Mouse (Mus musculus) ES-CJ7 (cell line): ENCODE measurements at regions not wholly inside any gene's neighbourhood (a gene's known extent, or its start where the extent isn't known, plus 50 kb on each side); places are given as distances from the start of the nearest gene placed in this dataset.

Source experiments
- DNase-seq: peaks from one replicate; pipeline ENCODE4 v3.0.0; 2011; ENCODE audit warnings: low read depth, low spot score

- DNase-seq, result no peak
Measured at GRCm38 (mm10) chr6:93045524-93045923, 102.2 kb upstream of the Adamts9 start.

GRCm38 (mm10) chr6:93041041-93041440 is 97.7 kb upstream of the Adamts9 start:
- DNase-seq, result no peak

- DNase-seq, result peak; percentile 38
Measured at GRCm38 (mm10) chr6:93031812-93032330, 88.6 kb upstream of the Adamts9 start.

- DNase-seq, result no peak
Measured at GRCm38 (mm10) chr6:93026068-93027022, 83.1 kb upstream of the Adamts9 start.

- no peak for DNase-seq
Measured at GRCm38 (mm10) chr6:93014534-93014933, 71.2 kb upstream of the Adamts9 start.

- no peak for DNase-seq
Measured at GRCm38 (mm10) chr6:93011906-93012305, 68.6 kb upstream of the Adamts9 start.

GRCm38 (mm10) chr6:93004587-93005240 is 61.4 kb upstream of the Adamts9 start:
- DNase-seq, result no peak

GRCm38 (mm10) chr6:93003812-93004211 is 60.5 kb upstream of the Adamts9 start:
- DNase-seq, result no peak

GRCm38 (mm10) chr6:92993647-92994046 is 50.4 kb upstream of the Adamts9 start:
- DNase-seq, result no peak
